Mouse (Mus musculus) limb, embryonic 12.5 days (tissue): ENCODE measurements around the gene Tnfrsf26. TPM values are rescaled to one million over a fixed set of nuclear protein-coding genes. Genes with fewer than 3 reads are reported as not detected.

Experiments used
- ATAC-seq: fragments of 200-750 bp; cut with Nextera tagmentation; 2 replicates; pipeline ENCODE4 v1.8.0; 2017; ENCODE audit warnings: low read depth, moderate TSS enrichment; ENCODE audit not compliant: insufficient number of reproducible peaks, insufficient read depth, low FRiP score, low TSS enrichment
- H3K27ac ChIP-seq: fragments of 300-500 bp; sonication (generic); 2 replicates; pipeline ENCODE4 v1.5.1; 2016; ENCODE audit warnings: mild to moderate bottlenecking, moderate library complexity
- H3K27me3 ChIP-seq: fragments of 300-500 bp; sonication (generic); 2 replicates; pipeline ENCODE4 v1.6.1; 2016; ENCODE audit warnings: mild to moderate bottlenecking, moderate library complexity
- H3K36me3 ChIP-seq: fragments of 300-500 bp; sonication (generic); 2 replicates; pipeline ENCODE4 v1.6.1; 2016; ENCODE audit warnings: mild to moderate bottlenecking, moderate library complexity
- H3K4me1 ChIP-seq: fragments of 300-500 bp; sonication (generic); replicated peaks from 2 replicates; pipeline ENCODE4 v1.6.1; 2016
- H3K4me2 ChIP-seq: fragments of 300-500 bp; sonication (generic); 2 replicates; pipeline ENCODE4 v1.6.1; 2016; ENCODE audit warnings: mild to moderate bottlenecking, moderate library complexity
- H3K4me3 ChIP-seq: fragments of 300-500 bp; sonication (generic); replicated peaks from 2 replicates; pipeline ENCODE4 v1.5.1; 2016; ENCODE audit warnings: mild to moderate bottlenecking
- H3K9ac ChIP-seq: fragments of 300-500 bp; sonication (generic); replicated peaks from 2 replicates; pipeline ENCODE4 v1.6.1; 2016; ENCODE audit warnings: mild to moderate bottlenecking, moderate library complexity
- H3K9me3 ChIP-seq: fragments of 300-500 bp; sonication (generic); 2 replicates; pipeline ENCODE4 v1.6.1; 2016; ENCODE audit warnings: mild to moderate bottlenecking, moderate library complexity
- WGBS: fragments of 180-500 bp; shearing (Covaris S2); methylation state at CpG from one replicate; pipeline ENCODE4 v1.1.7; 2016; 5-methylcytosine and 5-hydroxymethylcytosine counted together
- polyA plus RNA-seq: library from polyadenylated mRNA; unstranded; fragments of >200 nt; fragmentation: Nextera tagmentation; extraction: Ambion mirVana; gene quantifications from 2 replicates; pipeline ENCODE4 v1.2.1, GENCODE M21; 2016

The Tnfrsf26 gene
- polyA plus RNA-seq, 1 experiment from 2014 or later: 0.21 TPM

DNA sequence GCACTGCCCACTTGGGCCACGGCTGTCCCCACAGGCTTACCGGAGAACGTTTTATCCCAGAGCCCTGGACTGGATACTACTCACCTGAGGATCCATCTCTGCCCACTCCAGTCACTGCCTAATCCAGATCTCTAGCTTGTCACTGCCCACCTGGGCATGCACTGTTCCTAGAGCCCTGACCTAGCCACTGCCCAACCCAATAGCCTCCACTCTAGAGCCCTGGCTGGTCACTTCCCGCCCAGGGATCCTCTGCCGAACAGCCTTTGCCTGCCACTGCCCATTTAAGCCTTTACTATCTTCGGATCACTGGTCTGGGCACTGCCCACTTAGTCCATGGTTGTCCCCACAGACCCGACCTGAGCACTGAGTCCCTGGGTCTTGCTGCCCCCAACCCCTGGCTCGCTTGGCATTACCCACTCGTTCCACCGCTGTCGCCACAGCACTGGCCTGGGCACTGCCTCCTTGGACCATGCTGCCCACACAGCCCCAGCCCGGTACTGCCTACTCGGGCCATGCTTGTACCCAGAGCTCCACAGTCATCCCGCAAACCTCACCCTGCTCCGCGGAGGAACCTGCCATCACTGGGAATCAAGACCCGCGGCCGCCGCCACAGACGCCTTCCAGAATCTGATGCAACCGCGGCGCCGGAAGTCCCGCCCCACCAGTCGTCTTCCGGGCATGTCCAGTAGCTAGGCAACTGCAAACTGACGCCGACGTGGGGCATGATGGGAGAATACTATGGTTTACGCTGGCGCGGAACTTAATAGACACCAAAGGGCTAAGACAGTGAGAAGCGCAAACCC, 28.9 kb downstream of the Tnfrsf26 start, which contains the start of gene Cars:
Gene Cars (minus strand): TSS at position 663 of the 803 bp plus-strand sequence.
- WGBS: 3% methylated on average over 35 of the region's 35 CpGs
- H3K27ac ChIP-seq: peak within 1 kb of the TSS; percentile 41; the same call in 1 of the 2 replicates
- H3K4me1 ChIP-seq: peaks cover 17% of the 10 kb centered on the region
- no peaks in the 10 kb centered on the region for H3K27me3 ChIP-seq
- peak; percentile 97 for ATAC-seq
- peaks cover 15% of the 10 kb centered on the region for H3K36me3 ChIP-seq
- peak within 1 kb of the TSS; percentile 89 for H3K4me3 ChIP-seq
- peak within 1 kb of the TSS; percentile 95 for H3K4me2 ChIP-seq
- no peaks in the 10 kb centered on the region for H3K9me3 ChIP-seq
- H3K9ac ChIP-seq: peak within 1 kb of the TSS; percentile 89

DNA sequence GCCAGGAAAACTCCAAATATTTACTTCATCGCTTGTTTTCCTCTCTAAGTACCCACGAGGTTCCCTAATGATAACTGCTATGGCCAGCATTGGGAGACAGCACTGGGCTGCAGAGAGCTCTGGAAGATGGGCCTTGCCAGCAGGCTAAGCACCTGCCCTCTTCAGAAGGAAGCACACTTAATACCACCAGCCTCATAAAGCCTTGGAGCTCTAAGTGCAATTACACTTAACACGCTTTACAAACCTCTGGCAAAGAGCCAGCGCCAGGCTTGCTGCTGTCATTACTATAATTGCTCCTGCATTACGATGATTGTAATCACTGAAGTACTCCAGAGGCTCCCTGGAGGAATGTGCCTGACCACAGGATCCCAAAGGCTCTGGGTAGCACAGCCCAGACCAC, 33.7 kb downstream of the Tnfrsf26 start:
- H3K4me2 ChIP-seq: no peak overlapping the region
- no peak overlapping the region for H3K4me3 ChIP-seq
- no peaks in the 10 kb centered on the region for H3K9me3 ChIP-seq
- peaks cover 47% of the 10 kb centered on the region for H3K36me3 ChIP-seq
- peaks cover 18% of the 10 kb centered on the region for H3K4me1 ChIP-seq
- no peaks in the 10 kb centered on the region for H3K27me3 ChIP-seq
- WGBS: 45% methylated on average over 5 of the region's 5 CpGs
- no peak overlapping the region for H3K27ac ChIP-seq
- no peak overlapping the region for H3K9ac ChIP-seq
- ATAC-seq: no peak

DNA sequence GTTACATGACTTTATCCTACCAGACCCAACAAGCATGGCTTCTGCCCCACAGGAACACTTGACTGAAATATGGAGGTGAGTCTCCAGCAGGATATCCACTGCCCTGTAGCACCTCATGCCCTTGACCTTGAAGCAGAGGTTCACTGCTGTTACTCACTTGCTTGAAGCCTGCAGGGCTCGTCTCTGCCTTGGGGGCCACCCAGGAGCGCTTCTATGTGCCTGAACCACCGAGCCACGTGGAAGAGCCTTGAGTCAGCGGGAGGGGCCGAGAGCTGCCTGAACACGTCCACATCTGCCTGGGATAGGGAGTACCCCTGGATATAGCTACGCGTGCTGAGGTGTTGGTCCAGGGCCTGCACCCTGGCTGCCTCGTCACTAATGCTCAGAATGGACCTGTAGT, 36.3 kb downstream of the Tnfrsf26 start:
- Histone ChIP-seq H3K9me3 (no peaks in the 10 kb centered on the region), H3K27ac (no peak overlapping the region), H3K36me3 (peaks cover 73% of the 10 kb centered on the region), H3K4me1 (peaks cover 7% of the 10 kb centered on the region; the same call in 1 of the 2 replicates), H3K4me3 (no peak overlapping the region), H3K4me2 (no peak overlapping the region), H3K27me3 (no peaks in the 10 kb centered on the region), H3K9ac (no peak overlapping the region)
- 88% methylated on average over 10 of the region's 10 CpGs for WGBS
- no peak for ATAC-seq

DNA sequence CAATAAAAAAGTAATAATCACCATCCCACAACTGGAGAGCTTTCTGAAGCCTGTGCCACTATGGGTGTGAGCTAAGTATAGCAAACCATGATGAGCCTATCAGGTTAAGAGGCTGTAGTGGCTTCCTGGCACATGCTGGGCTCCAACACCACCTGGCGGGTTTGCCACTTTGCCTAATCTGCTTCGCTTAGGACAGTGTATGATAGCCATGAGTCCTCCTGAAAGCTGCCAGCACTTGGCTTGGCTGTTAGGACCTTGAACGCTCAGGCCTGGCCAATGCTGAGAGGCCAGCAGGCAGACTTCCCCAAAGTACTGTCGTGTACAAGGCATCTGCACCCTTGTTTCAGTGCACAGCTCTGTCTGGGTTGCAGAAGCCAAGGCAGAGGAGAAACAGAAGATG, 40.5 kb downstream of the Tnfrsf26 start:
- 89% methylated on average over 4 of the region's 4 CpGs for WGBS
- no peak overlapping the region for H3K4me2 ChIP-seq
- no peak for ATAC-seq
- H3K9ac ChIP-seq: no peak overlapping the region
- no peaks in the 10 kb centered on the region for H3K4me1 ChIP-seq
- no peak overlapping the region for H3K27ac ChIP-seq
- no peaks in the 10 kb centered on the region for H3K9me3 ChIP-seq
- H3K36me3 ChIP-seq: peaks cover 98% of the 10 kb centered on the region
- no peak overlapping the region for H3K4me3 ChIP-seq
- no peaks in the 10 kb centered on the region for H3K27me3 ChIP-seq

DNA sequence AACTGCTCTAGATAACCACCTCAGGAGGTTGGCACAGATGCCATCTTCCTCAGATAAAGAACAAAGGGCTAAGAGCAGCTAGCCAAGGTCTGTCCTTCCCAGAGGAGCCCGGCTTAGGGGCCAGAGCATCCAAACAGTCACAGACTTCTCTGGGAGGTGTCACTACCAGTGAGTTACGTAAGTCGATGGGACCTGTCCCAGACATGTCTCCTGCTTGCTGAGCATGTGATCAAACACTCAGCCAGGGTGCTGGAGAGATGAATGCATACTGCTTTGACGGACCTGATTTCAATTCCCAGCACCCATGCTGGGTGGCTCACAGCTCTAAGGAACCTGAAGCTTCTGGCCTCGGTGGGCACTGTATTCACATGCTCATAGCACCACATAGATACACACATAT, 40.9 kb downstream of the Tnfrsf26 start:
- no peak for ATAC-seq
- H3K9ac ChIP-seq: no peak overlapping the region
- H3K27me3 ChIP-seq: no peaks in the 10 kb centered on the region
- H3K4me2 ChIP-seq: no peak overlapping the region
- H3K36me3 ChIP-seq: peaks cover 98% of the 10 kb centered on the region
- H3K4me1 ChIP-seq: no peaks in the 10 kb centered on the region
- no peak overlapping the region for H3K27ac ChIP-seq
- WGBS: 85% methylated on average over 5 of the region's 5 CpGs
- no peaks in the 10 kb centered on the region for H3K9me3 ChIP-seq
- no peak overlapping the region for H3K4me3 ChIP-seq

DNA sequence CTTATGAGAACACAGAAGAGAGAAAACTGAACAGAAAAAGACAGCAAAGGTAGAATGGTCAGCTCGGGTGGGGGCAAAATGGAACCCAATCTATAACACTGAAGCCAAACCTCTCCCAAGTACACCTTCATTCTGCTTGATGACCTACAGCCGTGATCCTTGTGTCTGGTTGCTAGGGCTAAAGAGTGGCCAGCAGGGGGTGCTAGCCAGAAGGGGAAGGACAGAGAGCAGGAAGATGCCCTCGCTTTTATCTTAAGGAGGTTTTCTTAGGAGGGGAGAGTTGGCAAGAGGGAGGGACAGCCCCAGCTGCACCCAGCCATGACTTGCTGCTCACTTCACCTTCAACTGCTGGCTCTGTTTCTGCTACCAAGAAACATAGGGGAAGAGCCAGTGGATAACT, 44.6 kb downstream of the Tnfrsf26 start:
- 47% methylated on average over 3 of the region's 3 CpGs for WGBS
- no peak overlapping the region for H3K9ac ChIP-seq

DNA sequence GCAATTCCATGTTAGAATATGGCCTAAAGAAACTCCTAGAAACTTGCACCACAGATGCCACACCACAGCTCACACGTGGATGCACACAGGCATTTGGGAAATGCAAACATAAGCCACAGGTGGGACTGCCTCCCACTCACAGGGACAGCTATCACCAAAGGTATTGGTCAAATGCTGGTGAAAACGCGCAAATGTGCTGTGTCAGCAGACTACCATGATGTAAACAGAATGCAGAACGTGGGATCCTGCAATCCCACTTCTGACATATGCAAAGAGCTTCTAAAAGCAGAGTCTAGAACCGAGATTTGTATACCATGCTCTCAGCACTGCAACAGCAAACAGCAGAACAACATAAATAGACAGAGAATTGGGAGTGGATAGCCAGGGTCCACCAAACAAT, 45.5 kb downstream of the Tnfrsf26 start:
- no peak for ATAC-seq
- no peak overlapping the region for H3K27ac ChIP-seq
- no peak overlapping the region for H3K4me2 ChIP-seq
- no peaks in the 10 kb centered on the region for H3K4me1 ChIP-seq
- no peaks in the 10 kb centered on the region for H3K27me3 ChIP-seq
- H3K36me3 ChIP-seq: peaks cover 92% of the 10 kb centered on the region
- 91% methylated on average over 5 of the region's 5 CpGs for WGBS
- H3K9ac ChIP-seq: no peak overlapping the region
- H3K9me3 ChIP-seq: no peaks in the 10 kb centered on the region
- no peak overlapping the region for H3K4me3 ChIP-seq

More for the DNA sequence above, 44.6 kb downstream of the Tnfrsf26 start:
- Histone ChIP-seq H3K4me2 (no peak overlapping the region), H3K4me3 (no peak overlapping the region), H3K27me3 (no peaks in the 10 kb centered on the region), H3K9me3 (no peaks in the 10 kb centered on the region), H3K4me1 (no peaks in the 10 kb centered on the region), H3K36me3 (peaks cover 92% of the 10 kb centered on the region), H3K27ac (no peak overlapping the region)
- 0 out of 2 replicates have a peak, but pooled peaks have one; percentile 15 for ATAC-seq

DNA sequence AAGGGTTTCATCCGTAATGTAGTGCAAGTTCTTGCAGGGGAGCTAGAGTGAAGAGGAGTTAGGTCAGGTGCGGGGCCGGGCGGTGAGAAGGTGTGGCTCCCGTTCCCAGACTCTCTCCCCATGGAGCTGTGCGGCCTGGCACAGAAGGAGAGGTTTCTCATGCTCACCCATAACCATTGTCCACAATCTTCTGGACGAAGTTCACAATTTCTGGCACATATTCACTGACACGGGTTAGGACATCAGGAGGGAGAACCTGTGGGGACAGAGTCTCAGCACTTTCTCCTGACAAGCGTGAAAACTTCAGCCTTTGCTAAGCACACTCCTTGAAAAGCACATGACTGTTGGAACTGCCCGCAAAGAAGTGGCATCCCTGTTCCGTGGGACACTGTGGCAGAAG, 52.8 kb downstream of the Tnfrsf26 start:
- no peak for ATAC-seq
- H3K9me3 ChIP-seq: no peaks in the 10 kb centered on the region
- H3K4me3 ChIP-seq: no peak overlapping the region
- H3K9ac ChIP-seq: no peak overlapping the region
- H3K36me3 ChIP-seq: peaks cover 97% of the 10 kb centered on the region
- 89% methylated on average over 11 of the region's 11 CpGs for WGBS
- H3K4me1 ChIP-seq: no peaks in the 10 kb centered on the region
- no peak overlapping the region for H3K4me2 ChIP-seq
- no peaks in the 10 kb centered on the region for H3K27me3 ChIP-seq
- H3K27ac ChIP-seq: no peak overlapping the region

DNA sequence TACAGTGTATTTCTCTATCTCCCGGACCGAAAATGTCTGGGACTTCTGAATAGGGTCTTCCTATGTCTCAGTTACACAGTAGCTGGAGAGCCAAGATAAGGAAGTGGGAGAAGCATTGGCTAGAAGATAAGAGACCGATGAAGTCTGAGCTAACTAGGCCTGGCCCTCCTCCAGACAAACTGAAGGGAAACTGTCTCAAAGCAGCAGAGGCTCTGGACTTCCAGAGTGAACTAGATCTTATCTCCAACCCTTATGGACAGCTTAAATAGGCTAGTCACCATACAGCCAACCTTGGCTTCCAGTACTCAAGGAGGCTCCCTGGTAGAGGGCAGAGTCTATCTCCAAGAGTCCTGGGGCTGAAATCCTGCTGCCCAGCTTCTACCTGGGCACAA, 62.9 kb downstream of the Tnfrsf26 start:
- Histone ChIP-seq H3K4me1 (no peaks in the 10 kb centered on the region), H3K4me2 (no peak overlapping the region), H3K27ac (no peak overlapping the region), H3K9me3 (no peaks in the 10 kb centered on the region), H3K9ac (no peak overlapping the region), H3K36me3 (peaks cover 98% of the 10 kb centered on the region), H3K4me3 (no peak overlapping the region), H3K27me3 (no peaks in the 10 kb centered on the region)
- ATAC-seq: no peak
- WGBS: 96% methylated on average over 3 of the region's 3 CpGs

DNA sequence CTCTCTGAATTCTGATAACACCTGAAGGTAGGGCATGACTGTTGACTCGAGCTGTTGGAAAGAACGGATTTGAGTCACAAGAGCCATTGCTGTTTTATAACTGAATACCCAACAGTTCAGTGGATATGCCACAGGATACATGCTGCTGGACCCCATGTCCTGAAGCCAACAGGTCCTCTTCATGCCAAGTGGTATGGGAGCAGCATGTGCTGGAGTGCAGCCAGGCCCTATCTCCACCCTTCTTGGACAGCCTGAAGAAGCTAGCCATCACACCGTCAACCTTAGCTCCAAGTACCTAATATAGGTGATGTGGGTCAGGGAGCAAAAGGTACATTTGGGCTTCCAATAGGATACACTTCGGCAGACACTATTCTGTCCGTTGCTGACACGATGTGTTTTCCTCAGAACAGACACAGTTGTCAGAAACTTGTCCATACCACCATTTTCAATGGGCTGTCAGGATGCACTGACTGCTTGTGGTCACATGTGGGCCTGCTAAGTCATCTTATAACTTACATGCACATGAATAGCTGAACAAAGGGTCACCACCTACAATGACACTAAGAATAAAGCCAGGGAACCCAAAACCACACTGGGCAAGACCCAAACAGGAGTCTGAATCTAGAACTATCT, 63.4 kb downstream of the Tnfrsf26 start:
- Histone ChIP-seq H3K4me1 (no peaks in the 10 kb centered on the region), H3K9ac (no peak overlapping the region), H3K27me3 (no peaks in the 10 kb centered on the region), H3K9me3 (no peaks in the 10 kb centered on the region), H3K4me2 (no peak overlapping the region), H3K4me3 (no peak overlapping the region), H3K36me3 (peaks cover 98% of the 10 kb centered on the region), H3K27ac (no peak overlapping the region)
- WGBS: 90% methylated on average over 6 of the region's 6 CpGs
- ATAC-seq: no peak

DNA sequence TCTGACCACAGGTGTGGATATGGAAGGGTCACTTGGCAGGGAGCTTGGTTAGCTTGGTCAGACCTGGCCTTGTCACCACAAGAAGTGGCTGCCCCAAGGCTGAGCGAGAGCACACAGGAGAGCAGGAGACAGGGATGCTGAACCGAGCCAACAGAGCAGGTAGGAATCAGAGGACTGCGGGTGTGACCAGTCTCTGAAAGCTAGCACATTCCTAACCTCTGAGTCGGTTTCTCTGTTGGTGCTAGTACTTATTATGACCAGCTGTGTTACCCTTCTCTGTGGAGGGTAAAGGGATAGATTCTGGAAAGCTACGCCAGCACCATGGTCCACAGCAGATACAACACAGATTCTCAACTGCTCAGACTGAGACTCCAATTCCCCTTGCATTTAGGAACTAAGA, 64.7 kb downstream of the Tnfrsf26 start:
- Histone ChIP-seq H3K4me3 (no peak overlapping the region), H3K36me3 (peaks cover 98% of the 10 kb centered on the region), H3K9me3 (no peaks in the 10 kb centered on the region), H3K4me1 (no peaks in the 10 kb centered on the region), H3K9ac (no peak overlapping the region), H3K27ac (no peak overlapping the region), H3K27me3 (no peaks in the 10 kb centered on the region), H3K4me2 (no peak overlapping the region)
- WGBS: 90% methylated on average over 5 of the region's 5 CpGs
- no peak for ATAC-seq
